Mouse (Mus musculus) monocyte, adult 2 months (primary cell): ENCODE measurements around the gene Poldip2.
"Not testable (repeated sequence)": the region's sequence is repeated elsewhere in the genome, so short reads cannot be mapped to it uniquely, and the experiment has no call there.

Experiments
- DNase-seq, 2 experiments: peaks; one replicate each; pipeline ENCODE4 v3.0.0; 2022; ENCODE audit warnings: low spot score in 2 of 2, low read depth in 1 of 2

The Poldip2 gene

DNA sequence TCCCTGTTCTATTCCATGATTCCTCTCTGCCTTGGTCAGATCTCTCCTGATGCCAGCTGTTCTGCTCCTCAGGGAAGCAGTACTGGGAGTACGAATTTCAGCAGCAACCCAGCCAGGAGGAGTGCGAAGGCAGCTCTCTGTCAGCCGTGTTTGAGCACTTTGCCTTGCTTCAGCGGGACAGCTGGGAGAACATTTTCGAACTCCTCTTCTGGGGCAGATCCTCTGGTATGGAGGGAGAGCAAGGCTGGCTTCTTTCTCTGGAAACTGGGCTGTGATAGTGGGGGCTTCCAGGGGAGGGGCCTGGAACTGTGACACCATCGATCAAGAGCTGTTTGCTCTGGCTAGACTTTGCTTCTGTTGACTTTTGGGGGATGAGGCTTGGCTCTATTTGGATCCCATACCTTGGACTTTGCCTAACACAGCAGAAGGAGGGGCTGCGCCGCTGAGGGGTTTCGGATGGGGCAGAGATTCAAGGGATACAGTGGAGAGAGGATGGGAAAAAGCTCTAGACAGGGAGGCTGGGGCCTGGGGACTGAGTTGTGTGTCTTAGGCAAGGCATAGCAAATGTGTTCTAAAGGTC, 11.3 kb upstream of the Poldip2 start:
- DNase-seq = no peak

DNA sequence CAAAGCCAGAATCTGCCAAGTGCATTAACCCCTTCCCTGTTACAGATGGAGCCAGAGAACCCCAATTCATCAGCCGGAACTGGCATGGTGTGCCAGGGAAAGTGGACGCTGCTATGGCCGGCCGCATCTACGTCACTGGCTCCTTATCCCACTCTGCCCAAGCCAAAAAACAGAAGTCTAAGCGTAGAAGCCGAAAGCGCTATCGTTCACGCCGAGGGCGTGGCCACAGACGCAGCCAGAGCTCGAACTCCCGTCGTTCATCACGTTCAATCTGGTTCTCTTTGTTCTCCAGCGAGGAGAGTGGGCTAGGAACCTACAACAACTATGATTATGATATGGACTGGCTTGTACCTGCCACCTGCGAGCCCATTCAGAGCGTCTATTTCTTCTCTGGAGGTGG, 10.5 kb upstream of the Poldip2 start:
- DNase-seq = no peak

DNA sequence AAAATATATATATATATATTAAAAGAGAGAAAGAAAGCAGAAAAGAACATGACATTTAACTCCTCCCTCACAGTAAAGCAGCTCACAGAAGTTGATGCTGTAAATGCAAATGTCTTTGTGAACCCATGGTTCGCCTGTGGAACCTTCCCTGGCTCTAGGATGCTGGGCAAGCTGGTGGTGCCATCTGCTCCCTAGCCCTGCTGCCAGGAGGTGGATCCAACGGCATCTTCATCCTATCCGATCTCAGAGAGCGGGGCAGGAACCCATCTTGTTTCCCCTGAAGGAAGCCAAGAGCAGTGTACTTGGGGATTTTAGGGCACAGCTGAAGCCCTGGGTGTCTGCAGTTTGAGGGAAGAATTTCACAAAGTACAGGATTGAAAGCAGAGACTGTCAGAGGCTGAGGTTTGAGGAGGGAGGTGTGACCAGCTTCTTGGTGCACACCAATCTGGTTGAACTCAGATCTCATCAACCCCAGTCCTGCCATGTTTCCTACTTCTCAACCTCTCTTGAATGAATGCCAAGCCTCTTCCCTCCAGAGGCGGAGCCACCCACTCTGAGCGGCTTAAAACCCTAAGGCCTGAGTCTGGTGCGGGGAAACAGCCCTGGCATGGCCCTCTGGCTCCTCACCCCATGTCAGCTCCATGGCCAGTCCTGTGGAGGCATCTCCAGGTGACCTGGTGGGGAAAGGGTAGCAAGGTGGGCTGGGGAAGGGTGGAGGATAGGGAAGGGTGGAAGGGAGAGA, 8.9 kb upstream of the Poldip2 start, which contains the start of gene Sebox:
Gene Sebox (plus strand): TSS at position 539 of the 742 bp plus-strand sequence.
- DNase-seq = no peak

DNA sequence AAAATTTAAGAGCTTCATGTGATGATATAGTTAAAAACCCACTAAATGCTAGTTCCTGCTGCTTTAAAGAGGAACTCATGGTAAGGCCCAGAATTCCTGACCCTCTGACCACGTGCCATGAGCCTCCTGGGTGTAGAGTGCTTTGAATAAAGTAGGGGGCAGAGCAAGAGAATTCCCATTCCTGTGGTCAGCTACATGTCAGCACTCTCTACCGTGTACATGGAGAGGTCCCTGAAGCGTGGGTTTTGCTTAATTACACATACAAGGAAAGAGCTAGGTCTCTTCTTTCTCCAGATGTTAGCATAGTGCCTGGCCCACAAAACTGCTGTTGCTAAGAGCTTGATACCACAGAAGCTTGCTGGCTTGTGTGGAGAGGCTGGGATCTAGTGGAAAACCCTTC, 6.6 kb upstream of the Poldip2 start:
- DNase-seq = no peak

DNA sequence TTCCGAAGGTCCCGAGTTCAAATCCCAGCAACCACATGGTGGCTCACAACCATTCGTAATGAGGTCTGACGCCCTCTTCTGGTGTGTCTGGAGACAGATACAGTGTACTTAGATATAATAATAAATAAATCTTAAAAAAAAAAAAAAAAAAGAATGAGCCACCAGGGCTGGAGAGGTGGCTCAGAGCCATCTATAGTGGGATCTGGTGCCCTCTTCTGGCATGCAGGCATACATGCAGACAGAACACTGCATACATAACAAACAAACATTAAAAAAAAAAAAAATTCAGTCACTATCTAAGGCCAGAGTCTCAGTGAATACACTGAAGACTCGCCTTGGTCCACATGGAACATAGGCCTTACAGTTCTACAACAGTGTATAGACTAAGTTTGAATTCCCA, 2.8 kb upstream of the Poldip2 start:
- no peak for DNase-seq

DNA sequence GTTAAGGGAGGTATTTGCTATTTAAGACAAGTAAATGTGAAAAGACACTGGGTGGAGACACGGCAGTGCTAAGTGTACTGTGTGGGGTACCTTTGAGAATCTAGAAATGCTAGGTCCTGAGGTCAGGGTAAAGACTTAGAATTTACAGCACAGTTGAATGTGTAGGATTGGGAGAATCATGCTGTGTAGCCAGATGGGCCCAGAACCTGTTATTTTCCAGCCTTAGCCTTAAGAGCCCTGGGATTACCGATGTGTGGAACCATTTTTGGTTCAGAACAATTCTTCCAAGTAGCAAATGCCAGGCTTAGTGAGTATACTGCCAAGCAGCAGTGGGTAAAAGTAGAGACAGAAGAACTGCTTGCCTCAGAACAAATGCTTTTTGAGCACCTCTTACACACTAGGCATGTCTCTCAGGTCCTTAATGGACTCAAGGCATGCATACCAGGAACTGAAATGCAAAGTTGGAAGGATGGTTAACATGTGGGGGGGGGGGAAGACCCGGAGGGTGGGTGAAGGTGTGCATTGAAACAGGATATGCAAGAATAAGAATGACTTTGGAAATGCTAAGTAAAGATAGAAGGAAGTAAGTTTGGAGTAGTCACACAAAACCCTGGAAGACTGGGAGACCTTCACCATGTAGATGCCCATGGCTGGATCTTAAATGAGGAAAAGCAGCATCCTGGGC, 1.3 kb downstream of the Poldip2 start:
- no peak for DNase-seq

DNA sequence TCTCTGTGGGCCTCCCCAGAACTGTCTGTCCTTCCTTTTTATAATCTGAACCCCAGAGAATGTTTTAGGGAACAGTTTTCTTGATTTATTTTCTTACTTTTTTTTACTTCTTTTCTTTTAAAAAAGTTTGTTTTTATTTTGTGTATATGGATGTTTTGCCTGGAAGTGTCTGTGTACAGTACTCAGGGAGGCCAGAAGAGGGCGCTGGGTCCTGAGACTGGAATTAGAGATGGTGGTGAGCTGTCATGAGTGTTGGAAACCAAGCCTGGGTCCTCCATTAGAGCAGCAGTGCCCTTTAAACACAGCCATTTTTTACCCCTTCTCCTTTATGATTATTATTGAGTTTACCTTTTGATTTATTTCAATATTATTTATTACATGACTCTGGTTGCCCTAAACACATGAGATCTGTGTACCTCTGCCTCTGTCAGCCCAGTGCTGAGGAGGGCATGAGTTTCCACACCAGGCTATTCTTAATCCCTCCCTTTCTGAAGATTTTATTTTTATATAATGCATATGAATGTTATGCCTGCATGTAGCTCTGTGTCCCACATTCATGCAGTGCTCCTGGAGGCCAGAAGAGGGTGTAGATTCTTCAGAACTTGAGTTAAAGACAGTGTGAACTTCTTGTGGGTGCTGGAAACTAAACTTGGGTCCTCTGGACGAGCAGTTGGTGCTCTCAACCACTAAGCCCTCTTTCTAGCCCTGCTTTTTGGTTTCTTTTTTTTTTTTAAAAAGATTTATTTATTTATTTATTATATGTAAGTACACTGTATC, 3.7 kb downstream of the Poldip2 start:
- no peak for DNase-seq

DNA sequence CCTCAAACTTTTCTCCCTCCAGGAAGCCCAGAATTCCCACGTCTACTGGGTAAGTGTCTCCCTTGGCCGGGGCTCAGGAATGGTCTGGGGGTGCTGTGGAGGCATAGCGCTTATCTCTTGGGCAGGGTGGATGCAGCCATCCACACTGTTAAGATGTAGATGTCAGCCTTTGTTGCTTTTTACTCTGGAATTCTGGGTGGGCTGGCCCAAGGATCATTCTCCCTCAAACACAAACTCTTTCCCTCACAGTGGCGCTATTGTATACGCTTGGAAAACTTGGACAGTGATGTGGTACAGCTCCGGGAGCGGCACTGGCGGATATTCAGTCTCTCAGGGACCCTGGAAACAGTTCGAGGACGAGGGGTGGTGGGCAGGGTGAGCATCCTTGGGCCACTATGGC, 6.9 kb downstream of the Poldip2 start:
- no peak for DNase-seq

DNA sequence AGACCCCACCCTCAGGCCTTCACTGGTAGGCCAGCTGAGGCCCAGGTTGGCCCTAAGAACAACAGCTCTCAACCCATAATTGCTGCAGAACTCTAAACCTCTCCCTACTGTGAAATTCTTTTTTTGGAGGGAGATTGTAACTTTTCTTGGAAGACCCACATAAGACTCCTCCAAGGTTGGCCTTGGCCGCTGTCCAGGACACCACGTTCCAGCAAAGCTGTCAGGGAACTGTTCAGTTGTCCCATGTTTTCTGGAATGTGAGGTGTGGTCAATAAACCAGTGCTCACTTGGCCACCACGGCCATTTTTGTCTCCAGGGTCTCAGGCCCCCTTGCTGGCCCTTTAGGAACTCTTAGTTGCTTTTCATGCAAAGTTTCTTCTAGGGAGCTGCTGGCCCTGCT, 9.9 kb downstream of the Poldip2 start:
- DNase-seq = no peak

DNA sequence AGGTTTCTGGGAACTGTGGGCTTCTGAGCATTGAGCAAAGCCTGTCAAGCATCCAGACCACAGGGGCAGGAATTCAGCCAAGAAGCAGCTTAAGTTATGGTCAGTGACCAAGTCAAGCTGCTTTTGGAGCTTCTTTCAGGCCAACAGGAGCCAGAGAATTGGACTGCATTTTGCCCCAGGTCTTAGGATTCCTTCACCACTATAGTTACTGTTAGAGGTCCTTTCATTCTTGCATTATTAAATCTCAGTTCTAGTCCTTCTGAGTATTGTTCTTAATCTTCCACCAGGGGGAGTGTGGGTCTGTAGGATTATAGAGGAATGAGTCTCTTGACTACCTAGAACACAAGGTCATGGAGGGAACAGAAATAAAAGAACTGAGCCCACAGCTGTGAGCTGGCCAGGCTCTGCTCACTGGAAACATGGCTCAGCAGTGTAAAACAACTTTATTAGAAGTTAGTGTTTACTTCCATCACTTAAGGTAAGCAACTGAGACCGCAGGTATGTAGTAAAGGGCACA, 10.5 kb downstream of the Poldip2 start:
- no peak for DNase-seq

DNA sequence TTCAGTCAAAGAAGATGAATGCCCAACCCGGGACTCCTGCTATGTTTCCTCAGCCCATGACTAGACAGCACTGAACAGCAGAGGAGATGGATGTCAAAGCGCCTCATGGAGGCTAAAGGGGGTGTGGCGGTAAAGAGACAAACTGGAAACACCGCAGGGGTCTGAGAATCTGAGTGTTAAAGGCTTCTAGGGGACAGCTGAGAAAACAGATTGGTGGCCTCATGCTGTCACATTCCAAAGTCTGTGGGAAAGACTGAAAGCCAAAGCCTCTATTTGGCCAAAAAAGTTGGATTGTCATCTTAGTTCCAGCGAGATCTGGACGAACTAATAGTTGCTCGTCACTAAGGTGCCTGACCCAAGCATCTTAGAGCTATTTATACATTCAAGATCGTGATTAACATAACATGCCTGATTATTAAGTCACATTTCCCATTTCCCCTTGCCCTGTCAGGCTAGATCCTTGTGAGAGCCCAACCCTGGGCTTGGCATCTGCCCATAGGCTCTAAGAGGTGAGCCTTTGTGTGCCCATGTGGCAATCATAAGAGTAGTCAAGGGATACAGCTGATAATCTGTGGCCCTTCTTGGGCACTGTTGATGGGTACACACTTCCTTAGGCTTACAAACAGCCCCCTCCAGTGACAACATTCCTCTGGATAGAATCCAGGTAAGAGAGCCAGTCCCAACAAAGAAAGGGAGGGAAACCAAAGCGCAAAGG, 11.4 kb downstream of the Poldip2 start:
- no peak for DNase-seq

DNA sequence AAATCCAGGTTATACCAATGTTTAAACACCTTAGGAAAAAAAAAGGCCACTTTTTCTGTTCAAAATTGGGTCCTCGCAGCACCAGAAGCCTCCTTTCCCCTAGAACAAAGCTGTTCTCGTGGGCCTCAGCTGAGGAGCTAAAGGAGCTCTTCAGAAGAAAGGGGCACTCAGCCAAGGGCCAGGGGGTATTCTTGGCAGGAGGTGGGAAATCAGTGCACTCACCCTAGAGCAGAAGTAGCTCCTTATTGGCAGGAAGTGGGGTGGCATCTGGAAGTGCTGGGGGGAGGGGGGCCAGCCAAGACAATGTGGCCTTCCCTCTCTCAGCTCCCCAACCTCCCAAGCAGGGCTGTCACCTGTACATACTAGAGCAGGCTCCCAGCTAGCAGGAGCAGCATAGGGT, 12.8 kb downstream of the Poldip2 start:
- DNase-seq = no peak

DNA sequence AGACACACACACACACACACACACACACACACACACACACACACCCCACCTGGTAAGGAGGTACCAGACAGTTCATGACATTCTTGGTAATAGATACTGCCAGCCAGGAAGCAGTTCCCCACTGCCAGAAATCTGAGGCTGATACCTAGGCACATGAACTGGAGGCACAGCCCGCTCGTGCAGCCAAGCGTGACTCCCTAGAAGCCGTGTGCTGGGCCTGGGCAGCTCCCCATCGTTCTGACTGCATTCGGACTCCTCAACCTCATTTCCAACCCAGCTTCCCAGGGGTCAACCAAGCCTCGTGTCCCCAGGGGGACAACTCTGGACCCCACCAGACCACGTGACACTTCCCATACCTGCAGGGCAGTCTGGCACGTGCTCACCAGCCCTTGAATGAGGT, 16.7 kb downstream of the Poldip2 start:
- DNase-seq = no peak

DNA sequence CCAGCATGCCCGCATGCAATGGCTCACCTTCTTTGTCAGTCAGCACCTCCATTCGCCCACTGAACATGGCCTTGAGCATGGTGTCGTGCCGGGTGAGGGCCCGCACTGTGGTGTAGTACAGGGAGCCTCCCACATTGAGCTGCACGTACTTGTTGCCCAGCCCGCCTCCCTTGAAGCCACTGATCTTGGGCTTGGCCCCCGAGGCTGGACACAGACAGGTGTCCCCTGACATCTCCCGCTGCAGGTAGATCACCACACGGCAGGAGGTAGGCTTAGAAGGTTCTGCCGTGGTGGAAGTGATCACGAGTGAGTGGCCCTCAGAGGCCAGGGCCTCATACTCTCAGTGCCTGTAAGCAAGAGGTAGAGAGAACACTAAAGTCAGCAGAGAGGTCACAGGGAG, 18.0 kb downstream of the Poldip2 start:
- no peak for DNase-seq

DNA sequence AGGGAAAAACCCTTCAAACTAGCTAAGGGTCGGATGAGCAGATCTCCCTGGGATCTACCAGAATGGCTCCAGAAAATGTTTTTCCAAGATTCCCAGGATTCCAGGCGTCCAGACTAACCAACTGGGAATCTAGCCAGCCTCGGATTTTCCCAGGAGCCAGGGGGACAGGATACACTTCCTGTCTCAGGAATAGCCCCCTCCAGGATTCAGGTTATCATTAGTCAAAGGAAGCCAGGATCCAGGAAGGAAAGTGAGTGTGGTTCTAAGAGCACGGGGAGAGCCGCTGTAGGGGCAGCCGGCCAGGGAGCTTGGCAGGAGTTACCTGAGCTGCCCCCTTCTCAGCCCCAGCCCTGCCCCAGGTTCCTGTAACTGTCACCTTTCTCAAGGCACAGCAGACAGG, 19.1 kb downstream of the Poldip2 start:
- DNase-seq = no peak

DNA sequence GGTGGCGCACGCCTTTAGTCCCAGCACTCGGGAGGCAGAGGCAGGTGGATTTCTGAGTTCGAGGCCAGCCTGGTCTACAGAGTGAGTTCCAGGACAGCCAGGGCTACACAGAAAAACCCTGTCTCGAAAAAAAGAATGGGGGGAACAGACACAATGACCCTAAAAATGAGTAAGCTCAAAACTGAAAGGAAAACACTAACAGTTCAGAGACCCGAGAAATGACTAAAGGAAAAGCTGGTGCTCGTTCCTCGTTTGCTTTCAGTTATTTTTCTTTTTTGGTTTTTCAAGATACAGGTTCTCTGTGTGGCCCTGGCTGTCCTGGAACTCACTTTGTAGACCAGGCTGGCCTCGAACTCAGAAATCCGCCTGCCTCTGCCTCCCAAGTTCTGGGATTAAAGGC, 19.5 kb downstream of the Poldip2 start:
- DNase-seq = not testable (repeated sequence)

DNA sequence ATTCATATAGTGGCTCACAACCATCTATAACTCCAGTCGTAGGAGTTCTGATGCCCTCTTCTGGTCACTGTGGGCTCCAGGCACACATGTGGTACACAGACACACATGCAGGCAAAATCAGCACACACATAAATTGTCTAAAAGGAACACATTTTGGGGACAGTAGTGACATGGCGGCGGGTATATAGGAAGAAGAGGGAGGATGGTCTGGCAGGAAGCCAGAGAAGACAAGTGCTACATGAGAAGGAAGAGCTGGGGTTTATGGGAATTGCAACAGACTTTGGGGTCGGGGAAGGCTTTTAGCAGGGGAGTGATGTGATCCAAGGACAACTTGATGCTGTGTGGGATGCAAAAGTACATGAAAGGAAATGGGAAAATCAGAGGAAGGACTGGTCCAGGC, 22.5 kb downstream of the Poldip2 start:
- no peak for DNase-seq

DNA sequence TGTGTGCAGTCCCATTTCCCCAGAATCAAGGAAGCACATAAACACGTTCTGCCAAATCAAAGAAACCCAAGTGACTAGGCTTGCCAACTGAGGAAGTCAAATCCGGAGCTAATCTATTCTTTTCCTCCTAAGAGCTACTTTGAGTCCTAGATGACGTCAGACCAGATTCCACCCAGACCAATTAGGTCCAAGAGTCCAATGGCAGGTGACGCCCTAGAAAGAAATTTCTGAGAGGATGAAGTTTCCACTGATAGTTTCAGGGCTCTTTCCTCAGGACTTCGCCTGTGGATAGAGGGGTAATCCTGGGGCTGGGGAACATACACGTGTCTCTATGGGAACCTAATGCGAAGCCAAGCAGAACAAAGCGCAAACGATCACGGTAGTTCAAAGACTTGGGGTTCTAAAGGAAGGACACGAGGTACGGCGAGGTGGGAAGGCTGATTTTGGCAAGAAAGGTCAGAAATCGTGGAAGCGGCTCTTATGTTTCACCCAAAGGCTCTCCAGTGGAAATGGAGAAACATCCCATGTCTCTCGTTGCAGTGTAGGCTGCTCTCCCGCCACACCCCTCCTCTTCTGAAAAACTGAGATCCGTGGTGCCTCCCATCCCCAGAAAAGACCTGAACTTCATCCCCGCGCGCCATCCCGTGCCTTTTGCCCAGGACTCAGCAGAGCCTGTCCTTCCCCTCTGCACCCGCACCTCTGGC, 23.5 kb downstream of the Poldip2 start:
- DNase-seq = peak in 1 of 2 experiments; percentile 27

DNA sequence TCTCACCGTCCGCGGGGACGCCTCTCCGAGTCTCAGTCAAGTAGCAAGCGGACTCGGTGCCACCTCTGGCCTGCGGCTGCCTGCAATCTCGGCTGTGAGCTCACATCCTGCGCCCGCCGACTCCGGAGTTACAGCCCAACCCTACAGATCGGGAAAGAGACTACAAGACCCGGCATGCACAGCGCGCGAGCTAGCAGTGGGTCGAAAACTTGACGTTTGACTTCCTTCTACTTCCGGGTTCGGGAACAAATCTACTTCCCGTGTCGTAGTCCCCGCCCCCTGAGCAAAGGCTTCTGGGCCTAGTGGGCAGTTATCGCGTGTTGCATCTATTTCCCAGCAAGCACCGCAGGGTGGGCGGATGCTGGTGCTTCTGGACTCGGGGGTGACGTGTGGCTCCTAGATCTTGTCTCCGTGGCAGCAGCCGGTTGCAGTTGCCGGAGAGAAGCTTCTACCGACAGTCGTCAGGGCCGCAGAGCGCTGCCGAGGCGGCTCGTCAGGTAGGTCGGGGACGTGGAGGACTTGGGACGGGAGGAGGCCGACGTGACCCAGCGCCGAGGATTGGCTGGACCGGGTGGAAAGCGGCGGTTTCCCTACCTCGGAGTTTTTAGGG, 24.2 kb downstream of the Poldip2 start, which contains the start of the genes Tnfaip1 and Ift20:
Gene Tnfaip1 (minus strand): TSS at position 253 of the 610 bp plus-strand sequence.
Gene Ift20 (plus strand): TSS at position 282 of the 610 bp plus-strand sequence.
- peak; percentile 95 to 97 for DNase-seq

DNA sequence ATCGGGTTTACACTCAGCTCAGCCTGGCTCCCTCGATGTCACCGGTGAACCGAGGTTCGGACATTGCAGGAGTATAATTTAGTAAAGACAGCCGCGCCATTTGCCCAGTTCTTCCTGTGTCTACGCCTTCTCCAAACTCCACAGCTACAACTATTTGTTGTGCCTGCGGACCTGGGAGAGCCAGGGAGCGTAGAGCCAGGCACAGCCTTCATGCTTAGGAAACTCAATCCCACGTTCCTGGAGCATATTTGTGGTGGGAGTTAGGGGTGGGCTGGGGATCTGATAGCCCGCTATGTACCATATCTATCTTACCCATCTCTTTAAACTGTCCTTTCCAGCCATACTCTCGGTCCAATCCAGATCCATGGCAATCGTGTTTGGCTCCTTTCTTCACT, 24.7 kb downstream of the Poldip2 start:
- no peak for DNase-seq
